Mouse (Mus musculus) monocyte, adult 2 months (primary cell): ENCODE results near the gene Usp17lc.
"Not testable (repeated sequence)": the region's sequence is repeated elsewhere in the genome, so short reads cannot be mapped to it uniquely, and the experiment has no call there.

ENCODE experiments used
- DNase-seq, 2 experiments: peaks; one replicate each; pipeline ENCODE4 v3.0.0; 2022; ENCODE audit warnings: low spot score in 2 of 2, low read depth in 1 of 2

Usp17lc gene

GRCm38 (mm10) chr7:103414772-103415171 is at the start of gene Usp17lc:
Usp17lc (plus strand) TSS chr7:103415072.
- not testable (repeated sequence) for DNase-seq

GRCm38 (mm10) chr7:103386077-103386476 is 28.8 kb upstream of the Usp17lc start, which contains the start of gene Olfr603:
Olfr603 (minus strand) TSS chr7:103386177.
- DNase-seq = no peak

DNA sequence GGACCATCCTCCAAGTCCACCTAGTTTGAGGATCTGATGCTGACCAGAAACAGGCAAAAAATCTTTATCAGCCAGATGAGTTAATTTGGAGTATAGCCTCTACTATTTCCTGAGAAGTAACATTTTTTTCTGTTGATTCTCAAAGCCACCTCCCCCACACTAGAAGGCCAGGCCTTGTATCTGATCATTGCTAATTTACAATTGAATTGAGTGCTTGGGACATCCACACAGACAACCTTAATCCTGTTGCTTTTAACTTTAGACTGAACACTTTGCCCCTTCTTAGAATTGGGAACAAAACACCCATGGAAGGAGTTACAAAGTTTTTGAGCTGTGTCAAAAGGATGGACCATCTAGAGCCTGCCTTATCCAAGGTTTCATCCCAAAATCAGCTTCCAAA is 17.1 kb upstream of the Usp17lc start:
- DNase-seq = no peak

DNA sequence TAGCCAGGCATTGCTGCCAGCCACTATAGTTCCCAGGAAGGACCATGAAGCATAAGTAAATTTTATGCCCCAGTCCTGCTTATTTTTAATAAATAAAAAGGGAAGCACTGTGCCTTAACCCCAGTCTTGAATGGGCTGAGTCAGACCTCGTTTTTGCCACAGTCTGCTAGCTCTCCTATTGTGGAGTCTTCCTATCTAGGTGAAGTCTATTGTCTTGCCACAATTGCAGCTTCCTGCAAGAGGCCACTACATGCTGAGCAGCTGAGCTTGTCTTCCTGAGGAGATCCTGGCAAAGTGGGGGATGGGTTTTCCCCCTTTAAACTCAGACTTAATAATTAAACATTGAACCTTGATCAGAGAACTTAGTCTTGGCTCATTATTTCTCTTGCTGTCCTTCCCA is 15.9 kb upstream of the Usp17lc start:
- DNase-seq = no peak

DNA sequence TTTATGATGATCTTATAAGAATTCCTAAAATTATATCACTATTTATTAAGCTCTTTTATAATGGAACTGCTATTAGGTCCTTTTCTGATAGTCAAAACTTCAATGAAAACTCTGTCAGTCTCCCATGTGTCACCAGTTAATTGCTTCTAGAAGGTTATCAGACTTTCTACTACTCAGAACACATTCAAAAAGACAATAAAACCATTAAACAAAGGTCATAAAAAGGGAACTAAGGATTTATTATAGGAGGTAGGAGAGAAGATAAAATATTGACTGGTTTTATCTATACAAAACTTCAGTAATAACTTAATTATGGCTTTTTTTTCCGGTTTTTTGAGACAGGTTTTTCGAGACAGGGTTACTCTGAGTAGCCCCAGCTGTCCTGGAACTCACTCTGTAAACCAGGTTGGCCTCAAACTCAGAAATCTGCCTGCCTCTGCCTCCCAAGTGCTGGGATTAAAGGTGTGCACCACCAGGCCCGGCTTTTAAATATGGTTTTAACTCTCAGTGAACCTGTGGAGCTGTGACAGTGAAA is 8.3 kb upstream of the Usp17lc start:
- DNase-seq = not testable (repeated sequence)

GRCm38 (mm10) chr7:103445339-103445738 is 30.5 kb downstream of the Usp17lc start, which contains the start of gene Olfr605:
Olfr605 (minus strand) TSS chr7:103445439.
- DNase-seq = no peak

- DNase-seq = no peak
These were observed 33.9 kb downstream of the Usp17lc start, which contains the start of gene Olfr606 for GRCm38 (mm10) chr7:103448746-103449145. Olfr606 (plus strand) TSS chr7:103449046.

GRCm38 (mm10) chr7:103460590-103460989 is 45.7 kb downstream of the Usp17lc start:
- no peak for DNase-seq
